Mouse (Mus musculus) liver, embryonic 16.5 days (tissue): ENCODE results near the gene Rin2. TPM values are rescaled to one million over a fixed set of nuclear protein-coding genes. Genes with fewer than 3 reads are reported as not detected.

ENCODE experiments used
- ATAC-seq: fragments of 200-750 bp; cut with Nextera tagmentation; 2 replicates; pipeline ENCODE4 v1.8.0; 2017; ENCODE audit warnings: low read depth, mild to moderate bottlenecking, moderate number of reproducible peaks, moderate library complexity
- H3K27ac ChIP-seq: fragments of 300-500 bp; sonication (generic); 2 replicates; pipeline ENCODE4 v1.5.1; 2014; ENCODE audit warnings: mild to moderate bottlenecking, low read length
- H3K27me3 ChIP-seq: fragments of 300-500 bp; sonication (generic); 2 replicates; pipeline ENCODE4 v1.6.1; 2014; ENCODE audit warnings: low read depth, low read length, mixed read lengths; ENCODE audit not compliant: control insufficient read depth, insufficient read depth
- H3K36me3 ChIP-seq: fragments of 300-500 bp; sonication (generic); 2 replicates; pipeline ENCODE4 v1.6.1; 2014; ENCODE audit warnings: mild to moderate bottlenecking; ENCODE audit not compliant: control insufficient read depth, insufficient read depth
- H3K4me1 ChIP-seq: fragments of 300-500 bp; sonication (generic); 2 replicates; pipeline ENCODE4 v1.6.1; 2014; ENCODE audit warnings: low read depth, low read length, mixed read lengths; ENCODE audit not compliant: control insufficient read depth
- H3K4me2 ChIP-seq: fragments of 300-500 bp; sonication (generic); 2 replicates; pipeline ENCODE4 v1.6.1; 2014; ENCODE audit warnings: low read depth, low read length, mixed read lengths
- H3K4me3 ChIP-seq: fragments of 300-500 bp; sonication (generic); 2 replicates; pipeline ENCODE4 v1.5.1; 2014; ENCODE audit warnings: low read depth, mild to moderate bottlenecking, low read length
- H3K9ac ChIP-seq: fragments of 300-500 bp; sonication (generic); 2 replicates; pipeline ENCODE4 v1.6.1; 2014; ENCODE audit warnings: low read depth, low read length
- H3K9me3 ChIP-seq: fragments of 300-500 bp; sonication (generic); replicated peaks from 2 replicates; pipeline ENCODE4 v1.6.1; 2016; ENCODE audit warnings: low read length; ENCODE audit not compliant: control insufficient read depth
- WGBS: fragments of 180-500 bp; shearing (Covaris S2); extraction: QIAGEN DNeasy Blood & Tissue Kit; methylation state at CpG from one replicate; pipeline ENCODE4 v1.1.7; 2014; ENCODE audit not compliant: insufficient replicate concordance; 5-methylcytosine and 5-hydroxymethylcytosine counted together
- polyA plus RNA-seq: library from polyadenylated mRNA; unstranded; fragments of >200 nt; fragmentation: Nextera tagmentation; extraction: Ambion mirVana; gene quantifications from 2 replicates; pipeline ENCODE4 v1.2.1, GENCODE M21; 2015

The Rin2 gene
- polyA plus RNA-seq, 1 experiment from 2014 or later = 2.6 TPM

- H3K4me1 ChIP-seq = no peaks in the 10 kb centered on the region
- H3K9ac ChIP-seq = no peak overlapping the region
- H3K27me3 ChIP-seq = no peaks in the 10 kb centered on the region
- 71% methylated on average over 9 of the region's 9 CpGs for WGBS
- ATAC-seq = no peak
- H3K4me3 ChIP-seq = no peak overlapping the region
- H3K9me3 ChIP-seq = no peaks in the 10 kb centered on the region
- H3K36me3 ChIP-seq = no peaks in the 10 kb centered on the region
- H3K4me2 ChIP-seq = no peak overlapping the region
- H3K27ac ChIP-seq = no peak overlapping the region
These were observed 126.5 kb downstream of the Rin2 start for GRCm38 (mm10) chr2:145801322-145802052.

DNA sequence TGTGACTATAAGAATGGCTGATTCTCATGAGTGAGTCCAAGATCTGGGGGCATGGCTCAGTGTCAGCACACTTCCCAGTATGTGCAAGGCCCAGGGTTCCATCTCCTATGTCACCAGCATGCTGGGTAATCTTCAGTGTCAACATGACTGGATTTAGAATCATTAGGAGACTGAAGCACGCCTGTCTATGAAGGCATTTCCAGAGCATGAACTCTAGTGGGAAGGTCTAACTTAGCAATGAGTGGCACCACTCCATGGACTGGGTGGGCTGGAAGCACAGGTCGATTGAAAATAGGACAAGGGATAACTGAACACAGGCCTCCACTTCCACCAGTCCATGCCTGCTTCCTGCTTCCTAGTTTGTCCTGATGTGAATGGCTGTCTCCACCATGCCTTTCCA, 127.6 kb downstream of the Rin2 start:
- no peak for ATAC-seq
- WGBS = 49% methylated on average over 2 of the region's 2 CpGs

GRCm38 (mm10) chr2:145803822-145804342, 128.9 kb downstream of the Rin2 start:
- no peak overlapping the region for H3K27ac ChIP-seq
- 63% methylated on average over 9 of the region's 10 CpGs for WGBS

More for the DNA sequence above, 127.6 kb downstream of the Rin2 start:
- Histone ChIP-seq H3K4me3 (no peak overlapping the region), H3K4me1 (no peaks in the 10 kb centered on the region), H3K9me3 (no peaks in the 10 kb centered on the region), H3K4me2 (no peak overlapping the region), H3K27me3 (no peaks in the 10 kb centered on the region), H3K36me3 (no peaks in the 10 kb centered on the region), H3K27ac (no peak overlapping the region), H3K9ac (no peak overlapping the region)

DNA sequence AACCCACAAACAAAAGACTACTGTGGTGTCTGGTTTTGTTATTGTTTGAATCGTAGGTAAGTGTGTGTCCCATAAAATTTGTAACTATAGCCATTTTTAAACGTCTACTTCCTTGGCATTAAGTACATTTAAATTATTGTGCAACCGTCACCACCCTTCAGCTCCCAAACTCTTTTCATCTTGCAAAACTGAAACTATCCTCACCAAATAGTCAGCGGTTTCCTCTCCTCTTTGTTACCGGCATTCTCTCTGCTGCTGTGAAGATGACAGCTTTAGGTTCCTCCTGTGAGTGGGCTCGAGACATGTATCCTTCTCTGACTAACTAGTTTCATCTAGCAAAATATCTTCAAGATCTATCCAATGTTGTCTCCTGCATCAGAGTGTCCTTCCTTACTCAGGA, 129.5 kb downstream of the Rin2 start:
- no peak overlapping the region for H3K4me3 ChIP-seq
- ATAC-seq = no peak
- no peak overlapping the region for H3K4me2 ChIP-seq
- H3K9me3 ChIP-seq = no peaks in the 10 kb centered on the region
- WGBS = 62% methylated on average over 6 of the region's 6 CpGs
- no peak overlapping the region for H3K9ac ChIP-seq
- no peaks in the 10 kb centered on the region for H3K27me3 ChIP-seq
- no peaks in the 10 kb centered on the region for H3K4me1 ChIP-seq
- H3K27ac ChIP-seq = no peak overlapping the region
- H3K36me3 ChIP-seq = no peaks in the 10 kb centered on the region

More at GRCm38 (mm10) chr2:145803822-145804342, 128.9 kb downstream of the Rin2 start:
- Histone ChIP-seq H3K4me3 (no peak overlapping the region), H3K9me3 (no peaks in the 10 kb centered on the region), H3K36me3 (no peaks in the 10 kb centered on the region), H3K9ac (no peak overlapping the region), H3K27me3 (no peaks in the 10 kb centered on the region), H3K4me2 (no peak overlapping the region), H3K4me1 (no peaks in the 10 kb centered on the region)
- ATAC-seq = no peak

- no peak for ATAC-seq
- Histone ChIP-seq H3K4me3 (no peak overlapping the region), H3K27me3 (no peaks in the 10 kb centered on the region), H3K9me3 (no peaks in the 10 kb centered on the region), H3K36me3 (no peaks in the 10 kb centered on the region), H3K27ac (no peak overlapping the region), H3K9ac (no peak overlapping the region), H3K4me2 (no peak overlapping the region), H3K4me1 (no peaks in the 10 kb centered on the region)
- 43% methylated on average over 2 of the region's 2 CpGs for WGBS
These were observed 132.3 kb downstream of the Rin2 start for GRCm38 (mm10) chr2:145807276-145807675.

DNA sequence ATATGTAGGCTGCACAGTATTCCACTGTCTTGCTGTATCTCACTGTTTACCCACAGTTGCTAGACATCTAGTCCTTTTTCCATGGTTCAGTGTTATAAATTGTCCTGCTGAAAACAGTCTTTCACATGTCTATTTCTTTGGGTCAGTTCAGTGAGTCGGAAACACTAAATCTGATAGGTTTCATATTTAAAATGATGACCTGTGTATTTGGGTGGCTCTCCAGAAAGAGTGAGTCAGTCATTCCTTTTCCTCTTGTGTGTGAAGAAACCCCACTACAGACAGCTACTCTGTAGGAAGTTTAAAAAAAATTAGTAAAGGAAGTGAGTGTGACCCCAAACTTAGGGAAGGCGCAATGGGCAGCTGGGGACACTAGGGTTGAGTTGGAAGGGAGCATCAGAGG, 133.2 kb downstream of the Rin2 start:
- no peak overlapping the region for H3K4me3 ChIP-seq
- H3K9ac ChIP-seq = no peak overlapping the region
- no peaks in the 10 kb centered on the region for H3K36me3 ChIP-seq
- no peak overlapping the region for H3K4me2 ChIP-seq
- no peaks in the 10 kb centered on the region for H3K9me3 ChIP-seq
- 67% methylated on average over 2 of the region's 2 CpGs for WGBS
- no peaks in the 10 kb centered on the region for H3K27me3 ChIP-seq
- no peak overlapping the region for H3K27ac ChIP-seq
- ATAC-seq = no peak
- no peaks in the 10 kb centered on the region for H3K4me1 ChIP-seq

- no peak for ATAC-seq
- H3K9me3 ChIP-seq = no peaks in the 10 kb centered on the region
- WGBS = 76% methylated on average over 6 of the region's 6 CpGs
- H3K4me3 ChIP-seq = no peak overlapping the region
- H3K9ac ChIP-seq = no peak overlapping the region
- no peak overlapping the region for H3K4me2 ChIP-seq
- H3K36me3 ChIP-seq = no peaks in the 10 kb centered on the region
- H3K27ac ChIP-seq = no peak overlapping the region
- no peaks in the 10 kb centered on the region for H3K4me1 ChIP-seq
- no peaks in the 10 kb centered on the region for H3K27me3 ChIP-seq
These were observed 133.7 kb downstream of the Rin2 start for GRCm38 (mm10) chr2:145808667-145809066.

DNA sequence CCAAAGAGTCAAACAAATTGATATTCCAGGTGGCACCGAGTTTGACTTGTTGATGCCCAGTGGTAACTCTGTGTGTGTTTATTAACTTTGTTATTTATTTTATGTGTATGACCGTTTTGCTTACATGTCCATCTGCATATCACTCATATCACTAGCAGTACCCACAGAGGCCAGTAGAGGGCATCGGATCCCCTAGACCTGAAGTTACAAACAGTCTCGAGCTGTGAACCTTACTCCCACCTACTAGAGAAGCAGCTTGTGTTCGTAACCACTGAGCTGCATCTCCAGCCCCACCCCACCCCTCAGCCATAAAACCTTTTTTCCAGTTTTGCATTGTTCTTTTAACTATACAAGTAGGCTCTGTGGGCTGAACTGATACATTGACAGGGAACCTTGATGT, 135.7 kb downstream of the Rin2 start:
- H3K9ac ChIP-seq = no peak overlapping the region
- ATAC-seq = no peak
- no peaks in the 10 kb centered on the region for H3K9me3 ChIP-seq
- no peaks in the 10 kb centered on the region for H3K27me3 ChIP-seq
- no peaks in the 10 kb centered on the region for H3K36me3 ChIP-seq
- no peaks in the 10 kb centered on the region for H3K4me1 ChIP-seq
- H3K4me3 ChIP-seq = no peak overlapping the region
- no peak overlapping the region for H3K27ac ChIP-seq
- no peak overlapping the region for H3K4me2 ChIP-seq
- 45% methylated on average over 5 of the region's 5 CpGs for WGBS

DNA sequence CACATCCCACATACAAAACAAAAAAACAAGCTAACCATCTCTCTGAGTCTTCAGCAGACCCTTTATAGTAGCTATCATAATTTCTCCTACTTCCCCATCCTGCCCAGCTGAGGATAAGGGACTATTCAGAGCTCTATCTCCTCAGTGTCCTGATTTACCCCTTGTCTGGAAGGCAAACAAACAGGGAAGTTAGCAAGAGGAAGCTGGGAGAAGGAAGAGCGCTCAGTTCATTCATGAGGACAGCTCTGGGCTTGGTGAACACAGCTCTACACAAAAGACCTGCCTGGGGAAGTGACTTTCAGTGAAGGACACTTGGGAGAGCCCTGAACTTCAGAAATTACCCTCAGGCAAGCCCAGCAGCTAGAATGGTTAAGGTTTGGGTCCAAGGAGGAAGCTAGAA, 137.8 kb downstream of the Rin2 start:
- no peaks in the 10 kb centered on the region for H3K27me3 ChIP-seq
- no peak overlapping the region for H3K27ac ChIP-seq
- ATAC-seq = peak; percentile 27; the same call in 1 of the 2 replicates
- no peak overlapping the region for H3K4me2 ChIP-seq
- H3K4me3 ChIP-seq = no peak overlapping the region
- H3K36me3 ChIP-seq = no peaks in the 10 kb centered on the region
- 34% methylated on average over 1 of the region's 1 CpGs for WGBS
- no peaks in the 10 kb centered on the region for H3K9me3 ChIP-seq
- H3K4me1 ChIP-seq = no peaks in the 10 kb centered on the region
- no peak overlapping the region for H3K9ac ChIP-seq
